Mouse (Mus musculus): ENCODE measurements around the gene Ldb1.

The Ldb1 gene

DNA sequence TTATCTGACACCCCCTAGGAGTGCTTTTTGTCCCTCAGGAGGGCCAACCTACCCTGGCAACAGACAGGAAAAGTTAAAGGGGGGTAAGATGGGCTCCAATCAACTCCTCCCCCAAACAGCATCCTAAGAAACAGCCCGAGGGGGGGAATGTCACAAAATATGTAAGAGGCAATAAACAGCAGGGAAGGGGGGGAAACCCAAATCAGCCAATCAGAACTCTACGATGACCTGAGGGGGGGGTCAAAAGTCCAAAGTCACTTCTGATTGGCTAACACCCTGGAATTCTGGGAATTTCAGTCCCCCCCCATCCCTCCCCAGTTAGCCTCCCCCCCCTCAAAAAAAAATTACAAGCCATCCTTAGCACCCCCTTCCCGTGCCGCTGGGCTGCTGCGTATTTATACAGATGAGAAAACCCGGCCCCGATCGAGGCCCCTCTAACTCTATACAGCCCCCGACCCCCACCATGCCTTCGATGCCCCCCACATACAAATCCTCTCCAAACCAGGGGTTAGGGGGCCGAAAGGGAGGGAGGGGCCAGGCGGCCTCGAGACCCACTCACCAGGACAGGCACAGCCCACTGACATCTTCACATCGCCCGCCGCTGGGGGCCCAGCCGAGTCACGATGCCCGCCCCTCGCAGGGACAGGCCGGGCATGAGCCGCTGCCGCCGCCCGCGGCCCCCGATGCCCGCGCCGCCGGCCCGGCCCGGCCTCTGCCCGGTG, 582 bp downstream of the Ldb1 start, which contains the start of gene Pprc1:
Gene Pprc1 (plus strand): TSS at position 616 of the 722 bp plus-strand sequence.
- no peak for DNase-seq (ENCODE audit: low read depth)

- DNase-seq (ENCODE audit: low read depth): no peak
Observed at GRCm38 (mm10) chr19:46043380-46043779, 1.6 kb downstream of the Ldb1 start.

DNA sequence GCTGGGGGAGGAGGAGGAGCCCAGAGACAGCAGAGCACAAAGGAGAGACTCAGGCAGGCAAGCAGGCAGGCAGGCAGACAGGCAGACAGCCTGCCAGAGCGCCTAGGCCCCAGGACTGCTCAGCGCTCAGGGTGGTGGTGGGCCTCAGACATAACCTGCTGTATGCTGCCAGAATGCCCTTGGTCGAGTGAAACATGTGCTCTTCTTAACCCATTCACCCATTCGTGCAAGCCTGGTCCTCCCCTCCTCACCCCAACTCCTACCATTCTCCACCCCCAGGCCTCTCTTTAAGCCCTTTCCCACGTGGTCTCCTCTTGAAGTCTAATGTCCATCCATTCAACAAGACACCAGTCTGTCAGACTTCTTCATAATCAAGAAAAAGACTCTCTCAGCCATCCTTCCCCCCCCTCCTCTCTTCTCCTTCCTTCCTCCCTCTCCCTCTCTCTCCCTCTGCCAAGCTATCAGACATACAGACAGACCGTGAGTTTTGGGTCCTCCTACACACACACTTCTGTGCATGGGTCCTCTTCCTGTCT, 2.5 kb downstream of the Ldb1 start:
- peak; percentile 68 for DNase-seq (ENCODE audit: low read depth)

DNA sequence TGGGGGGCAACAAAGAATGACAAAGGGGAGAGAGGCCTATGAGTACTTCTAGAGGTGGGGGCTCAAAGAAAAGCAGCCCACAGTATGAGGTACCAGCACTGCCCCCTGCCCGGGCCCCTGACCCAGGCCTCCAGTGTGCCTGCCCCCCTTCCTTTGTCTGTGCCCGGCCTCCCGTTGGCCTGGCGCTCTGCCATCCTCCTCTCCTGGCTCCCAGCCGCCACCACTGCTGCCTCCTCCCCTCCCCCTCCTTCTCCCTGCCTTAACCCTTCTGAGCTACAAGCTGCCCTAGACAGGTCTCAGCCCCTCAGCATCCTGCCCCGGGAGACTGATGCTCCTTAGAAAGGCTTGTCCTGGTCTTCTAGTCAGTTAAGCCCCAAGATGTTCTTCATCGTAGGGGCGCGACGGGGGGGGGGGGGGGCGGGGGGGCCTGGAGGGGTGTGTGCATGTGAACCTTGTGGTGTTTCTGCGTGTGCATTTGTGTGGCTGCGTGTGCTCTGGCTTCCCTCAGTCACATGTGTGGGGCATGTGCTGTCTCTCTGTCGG, 3.0 kb downstream of the Ldb1 start:
- peak; percentile 60 for DNase-seq (ENCODE audit: low read depth)

DNA sequence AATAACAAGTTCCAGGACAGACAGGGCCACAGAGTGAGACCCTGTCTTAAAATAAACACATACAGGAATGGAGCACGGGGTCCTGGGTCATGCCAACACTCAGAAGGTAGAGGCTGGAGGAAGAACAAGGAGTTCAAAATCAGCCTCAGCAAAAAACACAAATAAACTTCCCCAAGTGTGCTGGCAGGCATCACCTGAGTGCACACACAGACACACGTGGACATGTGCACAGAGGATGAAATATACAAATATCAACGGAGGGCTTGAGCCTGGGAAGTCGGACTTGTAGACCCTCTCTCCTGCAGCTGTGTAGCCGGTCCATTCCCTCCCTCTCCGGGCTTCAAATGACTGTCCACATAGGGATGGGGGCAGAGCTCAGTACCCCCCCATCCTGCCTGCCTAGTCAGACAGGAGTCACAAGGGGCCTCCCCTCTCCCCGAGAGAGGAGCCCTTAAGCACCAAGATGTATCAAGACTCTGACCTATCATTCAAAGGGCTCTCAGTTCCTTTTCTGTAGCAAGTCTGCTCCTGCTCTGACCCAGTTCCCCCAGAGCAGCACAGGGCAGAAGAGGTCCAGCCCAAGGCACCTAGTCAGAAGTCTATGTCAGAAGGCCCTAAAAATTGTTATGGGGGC, 3.6 kb downstream of the Ldb1 start:
- DNase-seq (ENCODE audit: low read depth): peak; percentile 42

- peak; percentile 82 for DNase-seq (ENCODE audit: low read depth)
Observed at GRCm38 (mm10) chr19:46040149-46040902, 4.7 kb downstream of the Ldb1 start.

- peak; percentile 95 for DNase-seq (ENCODE audit: low read depth)
Observed at GRCm38 (mm10) chr19:46039478-46039877, 5.5 kb downstream of the Ldb1 start.

- peak; percentile 40 for DNase-seq (ENCODE audit: low read depth)
Observed at GRCm38 (mm10) chr19:46038851-46039260, 6.2 kb downstream of the Ldb1 start.

DNA sequence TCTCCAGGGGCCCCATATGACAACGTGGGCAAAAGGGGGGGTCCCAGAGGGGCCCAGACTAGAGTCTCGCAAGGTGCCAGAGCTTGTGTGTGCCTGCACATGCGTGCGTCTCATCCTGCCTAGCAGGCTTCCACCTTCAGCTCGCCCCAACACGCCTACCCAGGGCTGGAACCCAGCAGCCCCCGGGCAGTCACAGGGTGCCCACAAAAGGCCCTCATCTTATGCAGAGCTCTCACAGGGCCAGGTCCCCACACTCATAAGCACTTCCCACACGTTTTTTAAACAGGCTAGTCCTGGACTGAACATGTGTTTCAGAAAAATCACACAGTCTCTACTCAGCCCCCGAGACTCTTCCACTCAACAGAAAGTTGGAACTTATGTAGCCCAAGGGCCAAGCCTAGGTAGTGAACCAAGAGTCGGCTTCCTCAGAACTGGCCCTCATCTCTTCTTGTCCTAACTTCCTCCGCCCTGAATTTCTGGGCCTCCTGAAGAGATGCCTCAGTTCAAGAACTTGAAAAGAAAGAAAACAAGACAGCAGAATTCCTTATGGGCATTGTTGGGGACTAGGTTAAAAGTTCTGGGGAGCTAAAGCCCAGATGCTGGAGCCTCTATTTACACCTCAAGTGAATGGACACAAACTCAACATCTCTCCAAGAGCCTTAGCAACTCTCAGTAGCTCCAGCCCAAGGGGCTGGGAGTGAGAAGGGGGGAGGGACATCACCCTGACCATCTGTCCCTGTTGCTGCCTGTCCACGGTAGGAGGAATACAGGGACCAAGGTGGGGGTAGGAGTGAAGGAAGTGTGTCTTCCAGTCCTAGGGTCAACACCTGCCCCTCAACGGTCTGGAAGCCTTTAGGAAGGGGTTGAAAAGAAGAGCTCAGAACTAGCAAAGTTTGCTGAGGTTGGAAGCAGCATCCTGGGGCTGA, 6.8 kb downstream of the Ldb1 start:
- DNase-seq (ENCODE audit: low read depth): peak; percentile 53

DNA sequence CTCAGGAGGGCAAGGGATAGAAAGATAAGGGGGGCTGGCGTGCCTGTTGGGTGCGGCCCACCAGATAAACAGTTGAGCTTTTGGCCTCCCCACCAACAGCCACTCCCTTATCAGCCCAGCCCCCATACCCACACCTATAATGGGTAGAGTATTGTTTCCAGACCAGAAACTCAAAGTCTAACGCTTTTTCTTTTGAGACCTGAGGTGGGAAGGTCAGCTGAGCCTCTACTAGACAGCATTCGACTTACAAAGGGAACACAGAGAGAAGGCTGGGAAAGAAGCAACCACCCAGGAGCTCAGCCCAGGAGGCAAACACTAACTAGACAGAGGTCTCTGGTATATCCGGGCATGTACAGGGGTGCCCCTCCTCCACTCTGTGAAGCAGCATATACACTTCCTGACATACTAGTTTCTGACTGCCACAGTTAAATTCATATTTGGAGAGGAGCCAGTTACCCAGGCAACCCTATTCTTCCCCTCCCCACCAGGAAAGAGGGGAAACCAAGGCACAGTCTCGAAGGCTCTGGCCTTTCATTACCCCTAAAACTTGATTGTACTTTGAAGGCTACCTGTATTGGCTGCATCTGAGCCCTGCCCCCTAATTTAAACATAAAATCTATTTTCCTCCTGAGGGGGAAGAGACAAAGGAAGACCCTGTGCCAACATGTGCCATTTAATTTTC, 7.6 kb downstream of the Ldb1 start:
- peak; percentile 76 for DNase-seq (ENCODE audit: low read depth)

DNA sequence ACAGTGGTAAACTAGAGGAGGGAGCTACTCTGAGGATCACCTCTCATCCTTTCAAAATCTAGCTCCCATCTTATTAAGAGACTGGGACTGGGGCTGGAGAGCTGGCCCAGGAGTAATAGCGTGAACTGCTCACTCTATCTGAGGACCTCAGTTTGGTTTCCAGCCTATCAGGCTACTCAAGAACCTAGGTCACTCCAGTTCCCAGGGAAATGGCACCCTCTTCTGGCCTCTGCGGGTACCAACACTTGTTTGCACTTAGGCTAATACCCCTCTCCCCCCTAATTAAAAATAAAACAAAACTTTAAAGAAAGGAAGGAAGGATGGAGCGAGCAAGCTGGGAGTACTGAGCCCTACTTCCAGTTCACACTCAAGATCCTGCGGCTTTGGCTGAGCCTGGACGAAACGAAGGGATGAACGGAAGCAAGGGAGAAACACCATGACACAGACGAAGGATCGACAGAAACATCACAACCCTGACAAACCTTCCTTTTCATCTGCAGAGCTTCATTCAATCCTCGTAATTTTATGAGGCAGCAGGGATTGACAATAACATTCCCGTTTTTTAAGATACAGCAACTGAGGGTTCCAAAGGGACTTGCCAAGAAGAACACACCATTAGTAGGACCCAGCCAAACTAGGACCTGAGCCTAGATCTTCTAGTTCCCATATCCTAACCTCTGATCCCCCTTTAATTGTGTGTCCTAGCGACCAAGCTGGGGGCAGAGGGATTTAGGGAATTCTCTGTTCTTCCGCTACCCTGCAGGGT, 8.4 kb downstream of the Ldb1 start:
- DNase-seq (ENCODE audit: low read depth): peak; percentile 50

GRCm38 (mm10) chr19:46035971-46036370, 9.0 kb downstream of the Ldb1 start:
- DNase-seq (ENCODE audit: low read depth): no peak

GRCm38 (mm10) chr19:46033911-46034310, 11.1 kb downstream of the Ldb1 start:
- DNase-seq (ENCODE audit: low read depth): no peak

DNA sequence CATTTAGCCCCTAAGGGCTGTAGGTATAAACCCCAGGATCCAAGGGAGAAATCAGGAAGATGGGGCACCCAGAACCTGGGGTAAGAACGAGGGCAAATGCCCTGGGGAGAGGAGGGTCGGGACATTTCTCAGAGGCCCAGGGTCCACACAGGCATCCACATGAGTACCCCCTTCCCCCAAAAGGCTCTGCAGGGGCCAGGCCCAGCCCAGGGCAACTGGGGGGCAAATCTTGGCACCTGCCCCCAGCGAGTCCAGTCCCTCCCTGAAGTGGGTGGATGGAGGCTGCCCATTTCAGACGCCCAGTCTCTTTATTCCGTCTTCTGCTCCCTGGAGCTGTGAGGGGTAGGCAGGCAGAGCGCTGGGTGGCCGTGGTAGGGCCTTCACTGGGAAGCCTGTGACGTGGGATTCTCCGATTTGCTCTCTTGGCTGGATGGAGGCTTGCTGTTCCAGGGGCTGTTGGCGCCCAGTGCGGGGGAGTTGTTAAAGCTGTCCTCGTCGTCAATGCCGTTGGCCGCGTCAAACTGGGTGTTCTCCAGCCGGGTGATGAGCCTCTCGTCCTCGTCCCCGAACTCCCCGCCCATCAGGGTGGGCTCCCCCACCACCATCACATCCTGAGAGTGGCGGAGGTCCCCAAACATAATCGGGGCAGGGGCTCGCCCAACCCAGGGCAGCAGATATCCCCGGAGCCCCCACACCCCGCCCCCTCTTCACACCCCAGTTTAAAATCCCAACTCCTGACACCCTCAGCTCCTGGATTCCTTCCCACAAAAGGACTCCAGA, 12.1 kb downstream of the Ldb1 start:
- DNase-seq (ENCODE audit: low read depth): no peak

DNA sequence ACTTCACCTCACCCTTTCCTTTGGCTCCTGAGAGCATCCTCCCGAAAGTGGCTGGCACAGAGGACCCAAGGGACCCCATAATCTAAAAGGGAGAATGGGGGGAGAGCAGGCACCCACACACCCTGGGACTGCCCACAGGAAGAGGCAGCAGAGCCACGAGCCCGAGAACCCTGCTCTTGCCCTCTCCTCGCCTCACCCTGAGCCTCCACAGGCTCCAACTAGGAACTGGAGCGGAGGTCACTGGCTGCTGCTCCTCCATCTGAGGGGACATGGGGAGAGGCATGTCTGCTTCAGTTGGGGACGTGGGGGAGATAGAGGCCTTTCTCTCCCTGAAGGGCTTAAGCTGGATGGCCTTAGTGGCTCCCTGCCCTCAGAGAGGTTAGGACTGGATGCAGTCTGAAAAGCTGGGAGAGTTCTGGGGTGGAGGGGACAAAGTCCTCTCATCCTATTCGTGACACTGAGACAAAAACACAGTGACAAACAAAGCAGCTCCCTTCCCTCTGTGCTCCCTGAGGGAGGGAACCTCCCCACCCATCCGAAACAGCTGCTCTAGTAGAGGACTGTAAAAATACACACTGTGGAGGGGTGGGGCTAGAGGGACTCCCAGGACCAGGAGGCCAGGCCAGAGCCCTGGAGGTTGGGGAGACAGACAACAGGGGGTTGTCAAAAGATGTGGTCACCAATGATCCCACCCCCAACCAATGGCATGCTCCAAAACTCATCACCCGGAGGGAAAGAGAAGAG, 13.2 kb downstream of the Ldb1 start:
- DNase-seq (ENCODE audit: low read depth): no peak

DNA sequence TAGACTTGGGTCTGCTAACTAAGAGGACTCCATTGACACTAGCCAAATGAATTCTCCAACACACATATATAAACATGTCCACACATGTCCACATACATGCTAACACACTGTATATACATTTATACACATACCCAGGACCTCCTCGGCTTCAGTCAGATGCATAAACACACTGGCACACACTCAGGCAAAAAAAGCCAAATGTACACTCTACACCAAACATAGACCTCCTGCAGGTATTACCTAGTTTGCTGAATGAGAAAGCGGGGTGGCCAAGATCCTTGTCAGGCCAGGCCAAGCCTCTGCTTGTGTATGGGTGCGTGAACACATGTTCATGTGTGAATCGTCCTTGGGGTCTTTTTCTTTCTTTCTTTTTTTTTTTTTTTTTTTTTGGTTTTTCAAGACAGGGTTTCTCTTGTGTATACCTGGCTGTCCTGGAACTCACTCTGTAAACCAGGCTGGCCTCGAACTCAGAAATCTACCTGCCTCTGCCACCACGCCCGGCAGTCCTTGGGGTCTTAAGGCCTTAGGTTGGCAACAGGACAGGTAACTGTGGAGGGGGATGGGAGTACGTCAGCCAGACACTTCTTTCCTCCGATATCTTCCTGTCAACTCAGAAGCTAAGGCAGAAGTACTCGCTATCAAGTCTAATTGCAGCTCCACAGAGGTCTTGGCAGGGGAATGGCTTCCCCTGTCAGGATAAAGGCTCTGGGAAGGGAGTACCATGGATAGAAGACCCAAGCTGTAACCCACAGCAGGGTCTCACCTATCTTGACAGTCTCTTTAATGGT, 14.6 kb downstream of the Ldb1 start:
- DNase-seq (ENCODE audit: low read depth): no peak

- DNase-seq (ENCODE audit: low read depth): no peak
Observed at GRCm38 (mm10) chr19:46029652-46030051, 15.4 kb downstream of the Ldb1 start.

All from induced T-regulatory cell, adult 2 months (primary cell).